ENCODE assay signal across 9 mouse cellular contexts in the genomic region with DNA sequence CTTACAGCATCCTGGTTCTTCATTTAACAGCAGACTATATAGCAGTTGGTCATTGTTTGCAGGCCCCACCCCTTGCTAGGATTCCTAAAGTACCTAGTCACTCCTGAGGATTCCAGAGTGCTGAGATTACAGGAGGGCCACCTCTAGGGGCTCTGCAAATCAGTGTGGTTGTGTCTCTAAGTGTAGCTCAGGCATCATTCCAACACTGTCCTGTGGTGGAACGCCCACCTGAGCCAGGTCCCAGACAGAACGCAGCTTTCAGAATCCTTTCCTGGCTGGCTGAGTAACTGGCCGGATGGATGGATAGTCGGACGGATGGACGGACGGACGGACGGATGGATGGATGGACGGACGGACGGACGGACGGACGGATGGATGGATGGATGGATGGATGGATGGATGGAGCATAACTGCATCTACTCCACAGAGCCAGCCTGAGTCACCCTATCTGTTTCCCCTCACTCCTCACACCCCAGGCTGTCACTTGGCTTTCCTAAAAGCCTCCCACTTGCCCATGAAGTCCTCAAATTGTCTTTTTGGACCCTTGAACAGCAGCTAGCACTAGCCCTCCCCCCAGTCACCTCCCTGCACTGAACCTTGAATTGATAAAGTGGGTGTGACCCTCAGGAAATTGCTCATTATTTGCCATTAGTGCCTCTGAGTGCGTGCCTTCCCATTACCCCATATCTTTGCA. TPM values are rescaled to one million over a fixed set of nuclear protein-coding genes. Genes with fewer than 3 reads are reported as not detected.
A peak's percentile ranks its signal among the peaks of the same experiment; 100 is the strongest.
DNase-seq lines count a peak whose midpoint lies in the region; ATAC-seq and TF ChIP-seq lines count a peak whose summit lies in the region.
"Had no signal": no experiment of that assay in that cellular context is flagged by ENCODE, and none has a peak within 500 bp of the region (broad histone marks: within the 10 kb centered on the region; RNA-seq: fewer than 3 reads in every experiment).

No protein-coding gene starts in this region.

- no peaks in the 10 kb centered on the region for H3K9me3 ChIP-seq in forebrain, embryonic 14.5 days (replicated peaks; ENCODE audit: control insufficient read depth, low read length)
- no peaks in the 10 kb centered on the region for H3K9me3 ChIP-seq in limb, embryonic 14.5 days (ENCODE audit: control insufficient read depth, low read length)
- H3K9me3 ChIP-seq in stomach, embryonic 15.5 days, result no peaks in the 10 kb centered on the region

- H3K4me2 ChIP-seq in forebrain, embryonic 14.5 days (ENCODE audit: low read length), result peak overlapping the region; percentile 63
- H3K4me2 ChIP-seq in limb, embryonic 14.5 days (replicated peaks; ENCODE audit: low read depth, low read length, severe bottlenecking), result peak overlapping the region; percentile 82
- H3K4me2 ChIP-seq in stomach, embryonic 15.5 days, result peak overlapping the region; percentile 93

- 72% methylated on average over 16 of the region's 16 CpGs for WGBS in forebrain, embryonic 14.5 days
- WGBS in limb, embryonic 14.5 days, result 60% methylated on average over 16 of the region's 16 CpGs
- 74% methylated on average over 16 of the region's 16 CpGs for WGBS in stomach, embryonic 15.5 days

- ATAC-seq in forebrain, embryonic 14.5 days, result no peak; the same call in 1 of the 2 replicates
- ATAC-seq in limb, embryonic 14.5 days (ENCODE audit: low FRiP score, low read depth), result no peak
- ATAC-seq in stomach, embryonic 15.5 days (ENCODE audit: insufficient read depth, low FRiP score, low read depth), result peak; percentile 52
- ATAC-seq in cerebellum, adult (ENCODE audit: insufficient number of reproducible peaks, low FRiP score, low TSS enrichment), result no peak

- peak overlapping the region; percentile 36 for H3K4me3 ChIP-seq in forebrain, embryonic 14.5 days (ENCODE audit: low read depth, low read length)
- H3K4me3 ChIP-seq in limb, embryonic 14.5 days (replicated peaks; ENCODE audit: low read length), result peak overlapping the region; percentile 45
- H3K4me3 ChIP-seq in stomach, embryonic 15.5 days (replicated peaks), result peak overlapping the region; percentile 50

- H3K27ac ChIP-seq in forebrain, embryonic 14.5 days (ENCODE audit: low read depth, low read length), result no peak overlapping the region
- H3K27ac ChIP-seq in limb, embryonic 14.5 days (replicated peaks; ENCODE audit: low read depth, low read length), result no peak overlapping the region
- H3K27ac ChIP-seq in stomach, embryonic 15.5 days, result peak overlapping the region; percentile 41; the same call in 1 of the 2 replicates

- peak; percentile 26 for DNase-seq in lung, postnatal 10 days
- no peak for DNase-seq in lung, postnatal 14 days
- peak; percentile 9 for DNase-seq in forebrain, embryonic 14.5 days (ENCODE audit: low spot score)
- no peak for DNase-seq in limb, embryonic 14.5 days (ENCODE audit: low spot score)
- no peak for DNase-seq in spleen, postnatal 36 days (ENCODE audit: low spot score in 2 of 2)
- no peak for DNase-seq in layer of hippocampus, adult 18-20 months (ENCODE audit: low spot score in 2 of 2)

- H3K4me1 ChIP-seq in forebrain, embryonic 14.5 days (ENCODE audit: control insufficient read depth, insufficient read depth, low read length), result no peaks in the 10 kb centered on the region
- H3K4me1 ChIP-seq in limb, embryonic 14.5 days (ENCODE audit: control insufficient read depth, insufficient read depth, low read length), result no peaks in the 10 kb centered on the region
- peaks cover 11% of the 10 kb centered on the region; the same call in 1 of the 2 replicates for H3K4me1 ChIP-seq in stomach, embryonic 15.5 days

- H3K9ac ChIP-seq in forebrain, embryonic 14.5 days (ENCODE audit: low read length), result peak overlapping the region; percentile 68
- peak overlapping the region; percentile 70; the same call in 1 of the 2 replicates for H3K9ac ChIP-seq in limb, embryonic 14.5 days (ENCODE audit: low read depth, low read length, severe bottlenecking)
- peak overlapping the region; percentile 45; the same call in 1 of the 2 replicates for H3K9ac ChIP-seq in stomach, embryonic 15.5 days

- no peaks in the 10 kb centered on the region for H3K36me3 ChIP-seq in forebrain, embryonic 14.5 days (ENCODE audit: control insufficient read depth, insufficient read depth, low read length)
- H3K36me3 ChIP-seq in limb, embryonic 14.5 days (ENCODE audit: control insufficient read depth, insufficient read depth, low read length), result no peaks in the 10 kb centered on the region
- H3K36me3 ChIP-seq in stomach, embryonic 15.5 days, result no peaks in the 10 kb centered on the region

- TF ChIP-seq POLR2A in limb, embryonic 14.5 days (IDR thresholded peaks at IDR 0.05; ENCODE audit: borderline replicate concordance, extremely low read depth, insufficient read depth, insufficient read length), result no peak

- no peaks in the 10 kb centered on the region for H3K27me3 ChIP-seq in forebrain, embryonic 14.5 days (replicated peaks; ENCODE audit: control insufficient read depth, insufficient read depth, low read length)
- peaks cover 10% of the 10 kb centered on the region; the same call in 1 of the 2 replicates for H3K27me3 ChIP-seq in limb, embryonic 14.5 days (ENCODE audit: control insufficient read depth, insufficient read depth, low read length)
- no peaks in the 10 kb centered on the region for H3K27me3 ChIP-seq in stomach, embryonic 15.5 days (replicated peaks)

RNA-seq across cellular contexts. Expression of a gene that starts 0.4 kb away (rescaled TPM):
- 7.3 and 9.5 TPM in 2 replicates for polyA plus RNA-seq in forebrain, embryonic 14.5 days (2014; fragmentation: Nextera tagmentation; extraction: Ambion mirVana)
- 6.2 and 7.0 TPM in 2 replicates for polyA plus RNA-seq in limb, embryonic 14.5 days (2012; rRNA removed)
- polyA plus RNA-seq in limb, embryonic 14.5 days (2014; fragmentation: Nextera tagmentation; extraction: Ambion mirVana), result 6.6 and 6.9 TPM in 2 replicates
- 6.4 and 6.5 TPM in 2 replicates for polyA plus RNA-seq in stomach, embryonic 15.5 days (2015; fragmentation: Nextera tagmentation; extraction: Ambion mirVana)
- 1 to 10 TPM; 6.4 TPM for total RNA-seq in layer of hippocampus, adult 18-20 months (2021)
- total RNA-seq: hematopoietic stem cell, adult 5-6 weeks had no signal

RNA-seq across cellular contexts. Expression of a gene that starts 41.3 kb away (rescaled TPM):
- 39.8 and 43.1 TPM in 2 replicates for polyA plus RNA-seq in forebrain, embryonic 14.5 days (2014; fragmentation: Nextera tagmentation; extraction: Ambion mirVana)
- 46.4 and 55.8 TPM in 2 replicates for polyA plus RNA-seq in limb, embryonic 14.5 days (2012; rRNA removed)
- polyA plus RNA-seq in limb, embryonic 14.5 days (2014; fragmentation: Nextera tagmentation; extraction: Ambion mirVana), result 33.6 and 40.2 TPM in 2 replicates
- 31.9 and 33.5 TPM in 2 replicates for polyA plus RNA-seq in stomach, embryonic 15.5 days (2015; fragmentation: Nextera tagmentation; extraction: Ambion mirVana)
- 10 to 100 TPM; 35.7 to 40.0 TPM for total RNA-seq in layer of hippocampus, adult 18-20 months (2021)

Comparison
In these comparisons a context has a peak if more than half of its experiments do, and no peak if none do; other contexts are left out.
1. DNase-seq: peak in lung, postnatal 10 days (single experiment) and forebrain, embryonic 14.5 days (single experiment); none in lung, postnatal 14 days (single experiment), limb, embryonic 14.5 days (single experiment), spleen, postnatal 36 days (0 of 2) and layer of hippocampus, adult 18-20 months (0 of 2).
2. Peak in every context shown above with its lines, with median percentiles within 50 percentile points of each other: H3K4me2 ChIP-seq, H3K4me3 ChIP-seq and H3K9ac ChIP-seq.